Mouse (Mus musculus) Muller cell, postnatal 12 days (primary cell): ENCODE data around the gene Trmt44.
"Not testable (repeated sequence)": the region's sequence is repeated elsewhere in the genome, so short reads cannot be mapped to it uniquely, and the experiment has no call there.

Experiments used
- DNase-seq: peaks from one replicate; pipeline ENCODE4 v3.0.0-alpha.2; 2015; ENCODE audit errors: inconsistent ontology term

Gene Trmt44

GRCm38 (mm10) chr5:35591497-35591896 is 16.6 kb upstream of the Trmt44 start:
- no peak for DNase-seq

- not testable (repeated sequence) for DNase-seq
These were observed 9.4 kb upstream of the Trmt44 start for GRCm38 (mm10) chr5:35584259-35584658.

GRCm38 (mm10) chr5:35583221-35583783 is 8.4 kb upstream of the Trmt44 start:
- peak; percentile 10 for DNase-seq

DNA sequence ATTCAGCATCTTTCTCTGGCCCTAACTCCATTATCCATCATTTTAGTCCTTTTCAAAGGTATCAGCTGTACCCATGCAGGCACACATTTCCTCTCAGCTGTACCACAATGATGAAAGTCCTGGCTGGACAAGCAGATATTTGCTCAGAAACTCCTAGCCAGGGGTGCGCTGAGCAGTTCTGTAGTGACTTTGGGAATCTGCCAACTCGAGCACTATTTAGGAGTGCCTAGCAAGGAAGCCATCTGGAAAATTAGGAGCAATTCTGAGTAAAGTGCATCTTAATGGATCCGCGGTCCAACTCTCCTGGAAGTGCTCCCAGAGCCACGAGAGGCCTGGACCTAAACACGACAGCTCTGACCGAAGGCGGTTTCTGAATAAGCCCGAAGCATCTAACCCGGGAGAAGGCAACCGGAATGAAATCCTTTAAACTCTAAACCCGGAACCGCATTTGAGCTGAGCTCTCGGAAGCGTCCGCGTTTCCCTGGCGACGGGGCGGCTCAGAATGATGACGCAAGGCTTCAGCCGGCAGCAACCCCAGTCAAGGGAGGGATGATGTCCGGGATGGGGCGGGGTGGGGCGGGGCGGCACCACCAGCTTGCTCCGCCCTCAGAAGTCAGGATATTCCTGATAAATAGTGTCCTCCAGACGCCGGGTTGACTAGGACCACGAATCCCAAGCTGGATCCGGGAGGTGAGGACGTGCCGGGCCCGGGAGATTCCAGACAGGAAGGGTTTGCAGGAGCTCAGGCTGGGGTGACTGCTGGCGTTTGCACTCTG is 7.8 kb upstream of the Trmt44 start, which contains the start of gene Acox3:
Gene Acox3 (plus strand): TSS at position 596 of the 776 bp plus-strand sequence.
- DNase-seq = peak; percentile 96

GRCm38 (mm10) chr5:35580156-35580922 is 5.5 kb upstream of the Trmt44 start:
- DNase-seq = no peak

GRCm38 (mm10) chr5:35579247-35579893 is 4.5 kb upstream of the Trmt44 start:
- DNase-seq = no peak

DNA sequence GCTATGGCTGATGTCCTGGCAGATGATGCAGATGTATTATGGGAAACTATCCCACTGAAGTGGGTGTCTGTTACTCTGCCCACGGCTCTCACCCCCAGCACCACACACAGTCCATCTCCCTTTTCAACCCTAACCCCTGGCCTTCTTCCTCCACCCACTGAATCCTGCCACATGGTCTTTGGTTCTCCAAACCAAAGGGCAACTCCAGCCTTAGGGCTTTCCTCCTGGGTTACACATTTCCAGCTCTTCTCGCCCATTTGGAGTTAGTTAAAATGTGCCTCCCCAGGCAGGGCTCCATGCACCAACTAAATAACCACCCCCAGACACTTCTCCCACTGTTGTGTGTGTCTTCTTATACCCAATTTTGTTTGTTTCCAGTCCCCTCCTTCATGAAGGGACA is 3.5 kb upstream of the Trmt44 start:
- no peak for DNase-seq

- no peak for DNase-seq
These were observed 1.6 kb upstream of the Trmt44 start for GRCm38 (mm10) chr5:35576409-35577020.

DNA sequence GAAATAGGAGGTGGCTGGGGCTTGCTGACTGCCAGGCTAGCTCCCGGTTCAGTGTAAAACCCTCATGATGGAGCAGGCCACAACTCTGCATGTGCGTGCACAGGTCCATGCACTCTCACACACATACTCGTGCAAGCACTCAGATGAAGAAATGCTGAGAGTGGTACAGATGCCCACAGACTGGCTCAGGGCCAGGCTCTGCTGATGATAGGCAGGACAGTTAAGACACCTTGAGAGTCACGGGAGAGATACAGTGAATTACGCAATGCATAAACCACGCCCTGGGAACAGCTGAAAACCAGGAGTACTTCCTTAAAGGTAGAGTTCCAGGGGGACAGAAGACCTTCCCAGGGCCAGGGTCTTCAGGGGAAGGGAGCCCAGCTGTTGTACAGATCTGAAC is 3.3 kb downstream of the Trmt44 start:
- no peak for DNase-seq

DNA sequence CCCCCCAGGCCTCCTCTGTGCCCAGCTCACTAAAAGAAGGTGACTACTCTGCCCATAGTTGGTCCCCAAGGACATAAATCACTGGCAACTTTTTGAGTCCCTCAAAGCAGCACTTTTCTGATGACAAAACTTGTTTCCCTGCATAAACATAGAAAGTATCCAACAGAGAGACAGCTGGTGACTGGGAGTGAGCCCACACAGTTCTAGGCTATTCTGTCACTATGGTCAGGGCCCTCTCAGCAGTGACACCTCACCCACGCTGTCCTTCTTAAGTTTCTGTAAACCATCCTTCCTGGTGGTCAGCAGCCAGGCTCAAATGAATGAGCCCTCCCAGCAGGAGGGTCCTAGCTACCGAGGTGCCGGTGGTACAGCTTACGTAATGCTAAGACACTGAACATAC is 8.2 kb downstream of the Trmt44 start:
- no peak for DNase-seq

DNA sequence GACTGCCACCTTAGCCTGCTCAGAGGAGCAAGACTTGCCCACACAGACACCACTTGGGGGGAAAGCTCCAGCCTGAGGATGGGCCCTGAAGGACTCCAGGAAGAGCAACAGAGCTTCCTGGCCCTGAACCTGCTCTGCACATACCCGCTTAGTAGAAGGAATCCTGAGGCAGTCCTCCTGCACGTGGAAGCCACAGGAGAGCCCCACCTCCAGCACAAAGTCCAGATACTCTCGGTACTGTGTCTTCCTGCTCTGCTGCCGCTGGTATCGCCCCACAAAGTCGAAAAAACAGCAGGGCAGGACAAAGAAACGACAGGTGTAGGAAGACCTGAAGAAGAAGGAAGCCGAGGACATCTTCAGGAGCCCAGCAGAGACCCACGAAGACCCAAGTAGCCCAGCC is 9.7 kb downstream of the Trmt44 start:
- no peak for DNase-seq

- DNase-seq = peak; percentile 75
These were observed 11.4 kb downstream of the Trmt44 start for GRCm38 (mm10) chr5:35563449-35563848.

DNA sequence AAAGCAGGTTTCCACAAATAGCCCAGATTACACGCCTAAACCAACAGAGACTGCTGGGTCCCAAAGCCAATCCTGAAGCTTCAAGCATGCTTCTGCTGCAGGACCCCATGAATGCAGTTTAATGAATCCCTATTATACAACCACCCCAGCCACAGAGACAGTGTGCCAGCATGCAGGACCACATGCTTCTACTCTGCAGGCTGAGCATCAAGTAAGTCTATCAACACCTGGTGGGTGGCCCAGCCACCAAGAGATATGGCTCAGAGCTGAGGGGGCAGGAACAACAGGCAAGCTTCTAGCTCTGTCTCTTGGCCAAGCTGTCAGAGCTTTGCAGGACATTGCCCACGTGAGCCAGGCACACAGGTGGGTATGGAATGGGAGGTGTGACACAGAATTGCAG is 12.3 kb downstream of the Trmt44 start:
- no peak for DNase-seq

- no peak for DNase-seq
These were observed 15.4 kb downstream of the Trmt44 start for GRCm38 (mm10) chr5:35559447-35559846.

DNA sequence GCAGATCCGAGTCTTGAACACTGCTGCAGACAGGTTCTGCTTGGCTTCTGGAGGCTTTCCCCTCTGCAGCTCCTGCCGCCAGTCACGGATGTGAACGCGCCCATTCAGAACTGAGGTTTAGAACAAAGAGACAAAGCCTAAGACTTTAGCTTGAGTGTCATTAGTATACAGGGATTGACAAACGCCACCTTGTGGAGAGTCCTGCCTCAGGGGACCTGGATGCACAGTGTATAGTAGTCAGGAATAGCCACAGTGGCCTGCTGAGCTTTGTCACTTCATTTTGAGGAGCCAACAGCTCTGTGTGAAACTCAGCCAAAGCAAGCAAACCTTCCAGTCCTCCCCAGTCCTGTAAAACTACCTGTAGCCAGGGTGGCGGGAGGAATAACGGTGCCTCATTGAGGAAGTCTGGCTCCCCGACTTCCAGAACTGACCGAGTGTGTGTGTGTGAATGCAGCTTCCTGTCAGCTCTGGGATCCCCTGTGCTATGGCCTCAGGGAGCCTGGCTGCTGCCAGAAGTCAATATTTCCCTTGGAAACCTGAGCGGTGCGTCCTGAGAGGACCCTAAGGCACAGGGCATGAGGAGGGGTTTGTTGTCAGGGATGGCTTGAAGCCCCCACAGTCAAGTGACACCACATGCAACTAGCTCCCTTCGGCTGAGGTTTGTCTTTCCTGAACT is 16.8 kb downstream of the Trmt44 start:
- DNase-seq = no peak

DNA sequence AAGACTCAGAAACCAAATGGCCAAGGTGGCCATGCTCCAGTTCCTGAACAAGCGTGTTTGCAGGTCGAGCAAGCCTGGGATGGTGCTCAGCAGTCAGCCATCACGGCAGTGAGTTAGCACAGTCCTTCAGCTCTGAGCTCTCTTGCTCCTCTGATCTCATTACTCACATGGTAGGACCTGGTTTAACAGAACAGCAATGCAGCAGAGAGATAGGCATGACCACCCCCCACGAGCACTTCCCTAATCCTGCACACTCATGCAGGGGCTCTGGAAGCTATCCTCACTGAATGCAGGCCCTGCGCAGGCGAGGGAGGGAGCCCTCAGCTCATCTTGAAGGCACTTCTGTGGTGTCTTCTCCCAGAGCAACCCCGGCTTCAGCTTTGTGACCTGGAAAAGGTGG is 18.5 kb downstream of the Trmt44 start:
- DNase-seq = no peak

DNA sequence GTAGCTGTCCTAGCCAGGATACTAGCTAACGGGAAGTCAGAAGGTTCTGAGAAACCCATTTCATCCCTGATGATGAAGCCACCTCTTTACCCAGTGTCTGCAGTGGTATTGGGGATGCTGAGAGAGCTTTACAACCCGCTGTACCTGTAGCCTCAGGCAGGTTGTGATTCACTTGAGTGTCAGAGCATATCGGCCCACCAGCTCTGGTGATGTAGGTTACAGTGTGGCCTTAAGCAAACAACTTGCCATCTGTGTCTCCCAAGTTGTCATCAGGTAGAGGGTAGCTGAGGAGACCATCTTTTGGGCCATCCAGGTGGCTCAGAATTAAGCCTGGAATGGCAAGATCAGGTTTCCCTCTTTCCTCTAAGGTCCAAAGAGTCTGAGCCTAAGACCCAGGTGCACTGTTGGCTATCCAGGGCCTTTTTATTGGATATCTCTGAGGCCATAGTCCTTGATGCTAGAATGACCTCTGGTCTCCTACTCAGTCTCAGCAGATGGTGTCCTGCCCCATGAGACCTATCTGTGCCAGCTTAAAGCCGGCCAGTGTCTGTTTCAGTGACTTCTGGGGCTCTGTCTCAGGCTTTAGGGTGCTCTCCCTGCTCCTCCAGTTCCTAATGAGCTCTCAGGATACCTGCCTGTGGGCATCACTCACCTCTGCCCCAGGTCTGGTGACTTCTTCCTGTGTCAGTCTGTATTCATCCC is 21.9 kb downstream of the Trmt44 start:
- no peak for DNase-seq

DNA sequence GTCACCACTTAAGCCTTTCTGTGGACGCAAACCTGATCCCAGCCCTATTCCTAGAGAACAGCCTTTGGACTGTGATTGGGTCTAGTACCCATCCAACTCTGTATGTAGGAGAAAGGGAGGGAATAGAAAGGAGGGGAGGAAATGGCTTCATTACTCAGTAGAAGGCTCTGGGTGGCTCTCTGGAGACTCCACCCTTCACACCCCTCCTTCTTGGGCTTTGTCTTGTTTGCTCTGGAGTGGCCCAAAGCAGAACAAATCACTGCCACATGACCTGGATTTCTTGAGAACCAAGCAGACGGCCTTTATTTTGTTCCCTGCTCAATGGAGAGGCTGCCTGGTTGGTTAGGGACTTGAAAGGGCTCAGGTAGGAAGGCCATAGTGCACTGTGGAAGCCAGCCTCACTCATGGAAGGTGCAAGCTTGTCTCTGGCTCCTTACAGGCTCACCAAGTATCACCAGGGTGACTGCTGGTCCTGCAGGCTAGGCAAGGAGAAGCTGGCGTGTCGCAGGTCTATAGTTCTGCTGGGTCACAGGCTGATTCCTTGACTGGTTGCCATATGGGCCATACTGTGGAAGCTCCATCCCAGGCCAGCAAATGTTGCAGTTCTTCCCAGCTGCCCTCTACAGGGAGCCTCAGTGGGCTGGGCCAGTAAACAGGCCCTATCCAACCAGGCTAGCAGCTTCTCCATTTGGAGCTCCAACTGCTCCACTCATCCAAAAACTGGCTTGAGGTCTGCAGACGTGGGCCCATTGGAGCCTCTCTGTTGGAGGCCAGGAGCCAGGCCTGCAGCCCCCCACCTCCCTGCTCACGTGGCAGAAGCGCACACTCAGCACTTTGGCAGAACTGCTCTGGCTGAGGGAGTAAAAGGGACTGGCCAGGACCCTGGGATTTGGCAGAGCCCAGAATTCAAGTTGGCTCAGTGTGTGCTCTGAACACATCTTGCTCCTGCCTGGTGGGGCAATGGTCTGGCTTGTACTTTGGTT is 22.7 kb downstream of the Trmt44 start:
- no peak for DNase-seq

DNA sequence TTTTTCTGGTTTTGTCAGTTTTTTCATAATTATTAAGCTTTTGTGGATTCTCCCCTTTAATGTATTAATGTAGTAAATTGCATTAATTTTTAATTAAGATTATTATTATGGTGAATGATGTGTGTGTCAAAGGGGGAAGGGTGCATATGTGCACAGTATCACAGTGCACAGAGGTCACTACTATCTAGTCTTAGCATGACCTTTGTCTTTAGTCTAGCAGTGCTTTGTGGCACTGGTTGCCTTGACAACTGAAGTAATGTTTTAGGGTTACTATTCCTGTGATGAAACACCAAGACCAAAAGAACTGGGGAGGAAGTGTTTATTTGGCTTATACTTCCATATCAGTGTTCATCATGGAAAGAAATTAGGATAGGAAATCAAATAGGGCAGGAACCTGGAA is 28.7 kb downstream of the Trmt44 start:
- DNase-seq = no peak
